Mouse (Mus musculus): ENCODE data around the gene Bik.

GRCm38 (mm10) chr15:83566006-83566405 is 39.3 kb downstream of the Bik start:
- no peak for TF ChIP-seq CTCF (IDR thresholded peaks at IDR 0.05; ENCODE audit: control insufficient read depth, insufficient read depth, insufficient read length)
- TF ChIP-seq MYOD1 (IDR thresholded peaks at IDR 0.05; ENCODE audit: control insufficient read depth, insufficient read length, low read depth), result no peak
- TF ChIP-seq USF1 (IDR thresholded peaks at IDR 0.05; ENCODE audit: low read depth), result no peak
- TF ChIP-seq MAX (IDR thresholded peaks at IDR 0.05), result peak; percentile 13
- TF ChIP-seq CEBPB (IDR thresholded peaks at IDR 0.05; ENCODE audit: low read depth), result no peak
- no peak for TF ChIP-seq MYOG (IDR thresholded peaks at IDR 0.05; ENCODE audit: control insufficient read depth, extremely low read depth, insufficient read length)
- no peak for TF ChIP-seq FOSL1 (IDR thresholded peaks at IDR 0.05; ENCODE audit: insufficient read depth, low read length, poor library complexity, severe bottlenecking)

Measured in C2C12 (cell line).